Mouse (Mus musculus): ENCODE measurements at regions not wholly inside any gene's neighbourhood (a gene's known extent, or its start where the extent isn't known, plus 50 kb on each side); places are given as distances from the start of the nearest gene placed in this dataset.
A peak's percentile ranks its signal among the peaks of the same experiment; 100 is the strongest.

DNA sequence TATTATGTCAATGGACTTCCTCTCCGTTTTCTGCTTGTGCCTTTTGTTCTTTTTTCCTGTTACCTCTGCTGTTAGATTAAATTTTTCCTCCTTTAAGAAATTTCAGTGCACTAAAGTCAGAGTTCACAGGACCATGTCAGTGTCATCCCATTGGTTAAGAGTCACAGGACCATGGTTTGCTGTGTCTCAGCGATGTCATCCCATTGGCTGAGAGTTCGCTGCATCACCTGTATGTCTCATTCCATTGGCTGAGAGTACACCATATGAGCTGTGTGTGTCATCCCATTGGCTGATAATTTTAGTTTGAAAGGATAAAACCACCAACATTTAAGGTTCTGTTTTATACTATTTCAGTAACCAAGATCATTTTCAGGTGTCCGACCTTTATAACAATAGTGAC lies 50.7 kb upstream of the Jade1 start:
- DNase-seq (ENCODE audit: low read depth in 1 of 2, low spot score in 2 of 2), result no peak

DNA sequence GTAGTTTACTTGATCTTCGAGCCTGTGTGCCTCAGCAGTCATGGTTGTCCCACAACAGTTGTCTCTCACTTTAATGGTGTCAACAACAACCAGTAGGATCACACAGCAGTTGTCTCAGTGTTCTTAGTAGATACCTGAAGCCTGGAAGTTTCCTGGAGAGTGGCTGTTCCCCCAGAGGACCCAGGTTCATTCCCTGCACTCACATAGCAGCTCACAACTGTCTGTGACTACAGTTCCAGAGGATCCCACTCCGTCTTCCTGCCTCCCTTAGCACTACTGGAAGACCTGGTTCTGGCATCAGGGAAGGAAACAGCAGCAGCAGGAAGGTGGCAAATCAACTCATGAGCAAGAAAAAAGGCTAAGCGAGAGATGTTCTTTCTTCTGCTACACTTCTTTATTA lies 53.4 kb upstream of the Jade1 start:
- no peak for DNase-seq (ENCODE audit: low read depth in 1 of 2, low spot score in 2 of 2)

DNA sequence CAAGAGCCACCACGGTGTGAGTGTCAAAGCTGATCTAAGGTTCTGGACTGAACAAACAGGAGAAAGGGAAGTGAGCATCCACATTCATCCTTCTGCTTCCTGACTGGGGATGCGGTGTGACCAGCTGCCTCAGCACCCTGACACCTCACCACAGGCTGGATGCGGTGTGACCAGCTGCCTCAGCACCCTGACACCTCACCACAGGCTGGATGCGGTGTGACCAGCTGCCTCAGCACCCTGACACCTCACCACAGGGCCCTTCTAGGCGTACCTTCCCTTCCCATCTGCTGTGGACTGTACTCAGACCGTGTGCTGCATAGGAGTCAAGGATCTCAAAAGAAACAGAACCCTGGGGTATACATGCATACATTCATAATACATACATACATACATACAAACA lies 53.9 kb upstream of the Jade1 start:
- DNase-seq (ENCODE audit: low read depth in 1 of 2, low spot score in 2 of 2), result peak; percentile 15 to 17

DNA sequence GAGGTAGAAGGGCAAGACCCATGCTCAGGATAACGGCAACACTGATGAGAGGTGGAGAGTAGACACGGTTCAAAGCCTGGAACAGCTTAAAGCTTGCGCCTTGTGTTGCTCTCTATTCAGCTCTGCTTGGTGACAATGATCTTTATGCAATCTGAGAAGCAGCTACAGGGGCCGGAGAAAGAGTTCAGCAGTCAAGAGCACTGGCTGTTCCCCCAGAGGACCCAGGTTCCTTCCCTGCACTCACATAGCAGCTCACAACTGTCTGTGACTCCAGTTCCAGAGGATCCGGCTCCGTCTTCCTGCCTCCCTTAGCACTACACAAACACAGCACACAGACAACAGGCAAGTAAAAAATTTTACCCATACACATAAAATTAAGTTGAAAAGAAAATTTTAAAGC lies 54.4 kb upstream of the Jade1 start:
- DNase-seq (ENCODE audit: low read depth in 1 of 2, low spot score in 2 of 2), result no peak

DNA sequence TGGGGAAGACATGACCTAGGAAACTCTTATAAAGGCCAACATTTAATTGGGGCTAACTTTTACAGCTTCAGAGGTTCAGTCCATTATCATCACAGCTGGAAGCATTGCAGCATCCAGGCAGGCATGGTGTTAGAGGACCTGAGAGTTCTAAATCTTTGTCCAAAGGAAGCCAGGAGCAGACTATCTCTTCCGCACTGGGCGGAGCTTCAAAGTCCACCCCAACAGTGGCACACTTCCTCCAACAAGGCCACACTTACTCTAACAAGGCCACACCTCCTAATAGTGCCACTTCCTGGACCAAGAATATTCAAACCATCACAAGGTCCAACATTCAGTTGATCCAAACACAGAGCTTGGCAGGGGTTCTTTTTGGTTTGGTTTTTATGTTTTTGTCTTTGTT lies 55.9 kb upstream of the Jade1 start:
- DNase-seq (ENCODE audit: low read depth in 1 of 2, low spot score in 2 of 2), result no peak

DNA sequence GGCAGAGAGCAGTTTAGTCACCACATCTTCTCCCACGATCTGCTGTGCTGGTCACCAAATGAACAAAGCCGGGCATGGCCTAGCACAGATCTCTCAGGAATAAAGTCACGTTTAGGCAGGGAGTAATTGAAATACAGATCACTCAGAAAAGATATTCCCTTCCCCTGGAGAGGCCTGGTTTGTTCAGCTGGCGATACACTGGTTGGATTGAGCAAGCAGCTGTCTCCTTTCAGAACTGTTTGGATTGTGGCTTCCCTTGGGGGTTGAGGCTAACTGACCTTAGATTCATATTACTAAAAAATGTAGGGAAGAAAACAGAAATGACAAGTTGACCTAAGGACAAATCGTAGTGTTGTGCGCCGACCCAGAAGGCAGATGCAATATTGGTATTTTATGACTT lies 56.7 kb upstream of the Jade1 start:
- no peak for DNase-seq (ENCODE audit: low read depth in 1 of 2, low spot score in 2 of 2)

DNA sequence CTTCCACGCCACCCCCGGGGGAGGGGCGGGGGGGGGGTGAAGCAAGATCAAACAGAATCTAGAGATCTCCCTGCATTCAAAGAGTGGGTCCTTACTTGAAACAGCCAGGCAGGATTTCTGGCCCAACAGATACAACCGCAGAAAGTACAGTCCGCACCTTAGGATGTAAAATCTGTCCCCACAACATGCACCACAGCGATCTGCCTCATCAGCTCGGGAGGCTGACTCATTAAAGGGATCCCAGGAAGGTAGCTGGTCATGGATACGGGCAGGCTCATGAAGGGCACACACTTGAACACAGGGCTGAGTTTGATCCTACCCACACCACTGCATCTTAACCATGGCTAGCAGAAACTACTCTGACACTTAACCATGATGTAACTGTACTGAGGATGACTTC lies 57.8 kb upstream of the Jade1 start:
- no peak for DNase-seq (ENCODE audit: low read depth in 1 of 2, low spot score in 2 of 2)

DNA sequence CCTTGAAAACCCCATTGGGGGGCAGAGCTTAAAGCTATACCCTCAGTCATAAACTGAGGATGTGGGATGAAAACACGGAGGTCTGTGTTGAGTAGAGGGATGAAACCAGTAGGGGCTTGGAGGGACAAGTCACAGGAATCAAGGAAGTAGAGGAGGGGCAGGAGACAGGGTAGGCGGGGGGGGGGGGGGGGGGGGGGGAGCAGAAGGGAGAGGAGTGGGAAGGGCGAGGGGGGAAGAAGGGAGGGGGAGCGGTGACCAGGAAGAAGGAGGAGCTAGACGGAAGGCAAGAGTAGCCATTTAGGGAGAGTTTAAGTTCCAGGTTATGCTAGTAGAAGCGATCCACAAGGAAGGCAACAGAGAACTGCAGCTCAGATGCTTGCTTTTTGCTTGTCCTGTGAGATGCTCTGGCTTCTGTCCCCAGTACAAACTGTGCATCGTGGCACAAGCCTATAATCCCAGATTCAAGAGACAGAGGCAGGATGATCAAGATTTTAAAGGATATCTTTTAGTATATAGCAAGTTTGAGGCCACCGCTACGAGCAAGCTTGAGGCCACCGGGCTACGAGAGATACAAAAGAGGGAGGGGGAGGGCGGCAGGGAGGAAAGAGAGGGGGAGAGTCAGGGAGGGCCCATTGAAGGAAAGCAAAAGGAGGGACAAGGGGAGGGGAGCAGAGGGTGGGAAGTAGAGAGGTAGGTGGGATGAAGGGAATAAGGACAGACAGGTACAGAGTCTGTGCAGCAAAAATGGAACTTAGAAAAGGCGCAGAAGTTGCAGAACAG lies 58.4 kb upstream of the Jade1 start:
- no peak for DNase-seq (ENCODE audit: low read depth in 1 of 2, low spot score in 2 of 2)

DNA sequence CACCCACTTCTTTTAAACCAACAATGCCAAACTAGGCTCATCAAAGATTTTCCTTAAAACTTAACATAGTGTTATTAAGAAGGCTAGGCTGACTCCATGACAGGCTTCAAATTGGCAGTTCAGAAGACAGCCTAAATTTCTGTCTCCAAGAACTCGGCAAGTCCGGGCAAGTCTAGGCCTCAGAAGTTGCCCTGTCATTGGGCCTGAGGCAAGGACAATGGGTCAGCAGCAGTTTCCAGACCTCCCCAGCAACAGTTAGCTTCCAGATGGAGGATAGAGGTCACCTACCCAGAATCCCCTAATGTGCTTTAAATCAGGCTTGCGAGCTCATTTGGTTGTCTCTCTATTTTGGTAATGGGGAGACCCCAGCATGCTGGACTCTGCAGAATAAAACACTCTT lies 59.6 kb upstream of the Jade1 start:
- no peak for DNase-seq (ENCODE audit: low read depth in 1 of 2, low spot score in 2 of 2)

DNA sequence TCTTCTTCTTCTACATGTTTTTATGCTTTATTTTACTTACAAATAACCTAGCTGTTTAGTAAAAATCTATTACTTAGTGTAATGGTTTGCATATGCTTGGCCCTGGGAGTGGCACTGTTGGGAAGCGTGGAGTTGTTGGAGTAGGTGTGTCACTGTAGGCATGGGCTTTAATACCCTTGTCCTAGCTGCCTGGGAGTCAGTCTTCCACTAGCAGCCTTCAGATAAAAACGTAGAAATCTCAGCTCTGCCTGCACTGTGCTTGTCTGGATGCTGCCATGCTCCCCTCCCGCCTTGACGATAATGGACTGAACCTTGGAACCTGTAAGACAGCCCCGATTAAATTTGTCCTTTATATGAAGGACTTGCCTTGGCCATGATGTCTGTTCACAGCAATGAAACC lies 60.4 kb upstream of the Jade1 start:
- no peak for DNase-seq (ENCODE audit: low read depth in 1 of 2, low spot score in 2 of 2)

DNA sequence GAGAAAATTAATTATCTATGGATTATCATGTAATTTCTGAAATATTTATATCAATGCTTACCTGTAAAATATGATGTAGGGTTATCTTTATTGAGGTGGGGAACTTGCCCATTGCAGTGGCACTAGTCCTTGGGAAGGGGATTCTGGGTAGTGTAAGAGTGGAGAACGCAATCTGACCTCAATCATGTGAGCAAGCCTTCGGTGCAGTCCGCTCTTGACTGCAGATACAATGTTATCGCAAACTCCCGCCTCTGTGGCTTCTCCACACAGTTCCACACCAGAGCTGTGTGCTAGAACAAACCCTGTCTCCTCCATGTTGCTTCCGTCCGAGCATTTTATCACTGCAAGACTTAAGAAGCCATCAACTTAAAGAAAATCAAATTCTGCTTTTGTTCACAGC lies 62.1 kb upstream of the Jade1 start:
- DNase-seq (ENCODE audit: low read depth in 1 of 2, low spot score in 2 of 2), result no peak

DNA sequence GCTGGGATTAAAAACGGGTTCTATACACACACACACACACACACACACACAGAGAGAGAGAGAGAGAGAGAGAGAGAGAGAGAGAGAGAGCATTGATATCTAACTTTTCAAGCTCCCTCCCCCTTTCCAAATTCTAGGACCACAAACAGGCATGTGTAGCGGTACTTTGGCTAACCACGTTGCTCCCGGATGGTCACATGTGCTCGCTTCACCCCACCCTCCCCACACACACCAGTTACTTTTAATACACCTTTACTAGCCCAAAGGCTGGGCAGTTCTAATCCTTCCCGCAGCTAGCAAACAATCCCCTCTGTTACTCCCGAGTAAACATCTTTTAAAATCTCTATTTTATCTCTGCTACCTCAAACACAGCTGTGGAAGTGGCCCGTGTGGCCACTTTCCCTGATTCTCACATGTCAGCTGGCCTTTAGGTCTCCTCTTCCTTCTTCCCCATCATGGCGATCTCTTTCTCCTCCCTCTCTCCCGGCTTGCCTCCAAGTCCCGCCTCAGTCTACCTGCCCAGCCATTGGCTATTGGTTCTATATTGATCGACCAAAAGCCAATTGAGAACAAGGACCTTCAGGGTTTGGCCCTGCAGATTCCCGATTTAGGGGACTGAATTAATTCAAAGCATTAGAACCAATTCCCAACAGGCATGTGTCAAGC lies 62.7 kb upstream of the Jade1 start:
- no peak for DNase-seq (ENCODE audit: low read depth in 1 of 2, low spot score in 2 of 2)

DNA sequence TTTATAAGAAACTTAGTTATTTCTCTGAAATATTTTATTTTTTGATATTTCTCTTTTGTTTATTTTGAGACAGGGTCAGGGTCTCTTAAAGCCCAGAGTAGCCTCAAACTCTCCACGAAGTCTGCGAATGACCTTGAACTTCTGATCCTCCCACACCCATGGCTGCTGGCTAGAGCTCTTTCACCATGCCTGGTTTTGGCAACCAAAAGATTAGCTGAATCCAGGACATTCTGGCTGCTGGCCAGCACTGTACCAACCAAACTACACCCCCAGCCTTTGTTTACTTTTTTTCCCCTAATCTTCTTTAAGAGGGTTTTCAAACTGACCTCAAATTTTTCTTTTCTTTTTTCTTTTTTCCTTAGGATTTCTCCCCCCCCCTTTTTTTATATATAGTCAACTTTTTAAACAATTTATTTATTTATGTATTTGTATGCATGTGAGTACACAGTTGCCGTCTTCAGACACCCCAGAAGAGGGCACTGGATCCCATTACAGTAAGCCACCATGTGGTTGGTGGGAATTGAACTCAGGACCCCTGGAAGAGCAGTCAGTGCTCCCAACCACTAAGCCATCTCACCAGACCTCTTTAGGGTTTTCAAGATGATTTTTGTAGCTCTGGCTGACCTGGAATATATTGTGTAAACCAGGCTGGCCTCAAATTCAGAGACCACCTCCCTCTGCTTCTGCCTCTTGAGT lies 63.4 kb upstream of the Jade1 start:
- no peak for DNase-seq (ENCODE audit: low read depth in 1 of 2, low spot score in 2 of 2)

DNA sequence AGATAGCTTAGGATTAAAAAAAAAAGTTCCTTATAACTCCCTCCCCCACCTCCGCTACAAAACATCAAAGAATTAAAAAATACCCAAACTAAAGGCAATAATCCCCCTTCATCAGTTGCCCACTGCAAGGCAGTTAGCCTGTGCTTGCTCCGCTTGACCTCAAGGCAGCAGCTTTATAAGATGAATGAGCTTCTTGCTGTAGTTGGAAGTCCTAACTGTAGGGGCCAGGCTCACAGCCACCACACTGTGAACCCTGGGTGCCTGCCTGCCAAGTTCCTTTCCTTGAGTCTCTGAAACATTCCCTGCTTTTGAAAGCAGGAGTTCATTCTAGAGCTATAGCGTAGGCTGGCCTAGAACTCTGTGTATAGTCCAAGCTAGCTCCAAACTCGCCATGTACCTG lies 64.3 kb upstream of the Jade1 start:
- DNase-seq (ENCODE audit: low read depth in 1 of 2, low spot score in 2 of 2), result no peak

DNA sequence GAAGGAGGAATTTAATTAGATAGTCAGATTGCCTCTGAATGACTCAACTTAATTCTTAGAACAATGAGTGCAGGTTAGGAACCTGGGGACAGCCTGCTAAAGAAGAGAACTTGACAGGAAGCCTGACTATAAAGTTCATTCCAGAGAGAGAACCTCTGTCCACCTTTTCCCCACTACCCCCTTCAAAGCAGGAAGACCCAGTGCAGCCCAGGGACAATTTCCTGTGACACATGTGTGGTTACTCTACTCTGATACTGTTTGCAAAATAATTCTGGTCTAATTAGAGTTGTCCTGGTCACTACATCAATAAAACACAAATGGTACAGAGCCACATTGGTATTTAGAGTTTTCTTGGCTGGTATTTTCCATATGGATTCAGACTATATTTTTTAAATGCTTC lies 65.5 kb upstream of the Jade1 start:
- no peak for DNase-seq (ENCODE audit: low read depth in 1 of 2, low spot score in 2 of 2)

DNA sequence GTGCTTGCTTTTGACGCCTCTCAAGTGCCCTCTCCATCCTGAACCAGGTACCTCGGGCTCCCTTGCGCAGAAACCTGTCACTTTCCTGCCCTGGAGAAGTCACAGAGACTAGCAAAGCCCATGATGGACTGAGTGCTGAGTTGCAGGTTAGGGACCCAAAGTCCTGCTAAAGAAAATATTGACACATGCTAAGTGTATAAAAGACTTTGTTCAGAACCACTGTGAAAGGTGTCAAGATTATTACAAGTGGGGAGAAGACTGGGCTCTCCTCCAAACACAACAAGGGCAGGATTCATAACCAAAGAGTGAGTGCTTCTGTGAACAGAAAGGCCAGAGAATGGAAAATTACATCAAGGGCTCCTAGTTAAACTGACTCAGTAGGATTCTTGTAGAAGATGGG lies 66.0 kb upstream of the Jade1 start:
- no peak for DNase-seq (ENCODE audit: low read depth in 1 of 2, low spot score in 2 of 2)

DNA sequence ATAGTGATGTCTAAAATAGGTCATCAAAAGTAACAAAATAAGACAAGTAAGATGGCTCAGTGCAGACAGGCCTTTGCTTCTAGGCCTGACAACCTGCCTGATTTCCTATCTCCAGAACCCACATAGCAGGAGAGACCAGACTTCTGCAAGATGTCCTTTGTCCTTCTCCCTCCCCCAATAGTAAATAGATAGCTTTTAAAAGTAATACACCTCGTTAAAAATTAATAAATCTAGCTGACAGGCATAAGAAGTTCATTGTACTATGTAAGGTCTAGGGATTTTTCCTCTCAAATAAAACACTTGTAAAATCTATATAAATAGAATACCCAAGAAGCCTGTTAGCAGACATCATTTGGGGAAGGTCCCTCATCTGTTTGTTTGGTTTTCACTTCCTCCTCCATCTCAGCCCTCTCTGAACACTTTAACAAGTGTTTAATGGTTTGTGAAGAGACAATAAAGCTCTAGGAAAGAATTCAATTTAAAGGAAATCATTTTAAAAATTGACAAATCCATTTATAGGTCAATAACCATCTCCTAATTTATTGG lies 67.2 kb upstream of the Jade1 start:
- DNase-seq (ENCODE audit: low read depth in 1 of 2, low spot score in 2 of 2), result no peak

DNA sequence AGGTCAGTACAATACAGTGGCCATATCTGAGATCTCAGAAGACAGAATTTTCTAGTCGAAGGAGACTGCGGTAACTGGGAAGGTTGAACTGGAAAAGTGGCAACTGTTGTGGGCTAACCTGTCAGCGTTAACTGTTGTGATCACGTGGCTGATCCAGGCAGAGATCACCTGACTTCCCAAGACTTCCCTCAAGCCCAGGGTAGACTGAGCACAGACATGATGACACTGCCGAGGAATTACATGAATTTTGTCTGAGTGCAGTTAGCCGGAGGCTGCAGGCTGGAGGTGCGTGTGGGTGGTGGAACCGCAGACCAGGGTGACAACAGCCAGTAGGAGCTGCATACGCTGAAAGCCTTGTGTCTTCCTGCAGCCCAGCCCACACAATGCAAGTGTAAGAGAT lies 70.6 kb upstream of the Jade1 start:
- no peak for DNase-seq (ENCODE audit: low read depth in 1 of 2, low spot score in 2 of 2)

DNA sequence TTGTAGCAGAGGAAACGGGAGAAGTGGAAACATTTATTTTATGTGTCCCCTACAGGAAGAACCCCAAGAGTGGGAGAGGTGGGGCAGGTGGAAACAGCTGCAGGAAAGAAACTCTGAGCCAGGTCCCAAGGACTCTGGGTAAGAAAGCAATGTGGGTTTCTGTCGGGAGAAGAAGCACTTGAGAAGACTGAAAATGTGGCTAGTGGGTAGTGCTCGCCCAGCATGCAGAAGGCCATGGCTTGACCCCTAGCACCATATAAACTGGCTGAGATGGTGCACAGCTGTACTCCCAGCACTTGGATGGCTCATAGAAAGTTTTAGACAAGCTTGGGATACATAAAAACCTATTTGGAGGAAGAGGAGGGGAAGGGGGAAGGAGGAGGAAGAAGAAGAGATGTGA lies 71.9 kb upstream of the Jade1 start:
- DNase-seq (ENCODE audit: low read depth in 1 of 2, low spot score in 2 of 2), result no peak

DNA sequence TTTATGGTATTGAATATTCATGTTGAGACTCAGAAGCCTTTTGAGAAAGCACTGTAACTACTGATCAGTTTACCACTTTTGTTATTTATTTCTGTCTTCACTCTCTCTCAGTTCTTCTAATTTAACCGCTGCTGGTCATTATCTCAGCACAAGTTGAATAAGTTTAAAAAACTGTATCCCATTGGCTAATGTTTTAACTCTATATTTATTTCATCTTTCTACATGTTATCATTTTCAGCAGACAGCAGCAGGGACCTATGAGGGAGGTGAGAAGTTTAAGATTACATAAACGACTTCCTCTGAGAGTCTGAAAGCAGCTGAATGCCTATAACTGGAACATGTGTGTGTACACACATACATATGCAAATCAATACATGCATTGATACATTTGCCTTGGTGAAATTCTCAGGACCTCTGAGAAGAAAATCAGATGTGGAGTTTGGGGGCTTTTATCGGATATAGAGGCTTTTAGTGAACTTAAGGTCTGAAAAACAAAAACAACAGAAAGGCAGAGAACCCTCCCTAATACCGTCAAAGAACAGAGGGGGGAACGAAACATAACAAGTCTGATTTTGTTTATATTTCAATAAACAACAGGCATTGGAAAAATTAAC lies 72.5 kb upstream of the Jade1 start:
- no peak for DNase-seq (ENCODE audit: low read depth in 1 of 2, low spot score in 2 of 2)

DNA sequence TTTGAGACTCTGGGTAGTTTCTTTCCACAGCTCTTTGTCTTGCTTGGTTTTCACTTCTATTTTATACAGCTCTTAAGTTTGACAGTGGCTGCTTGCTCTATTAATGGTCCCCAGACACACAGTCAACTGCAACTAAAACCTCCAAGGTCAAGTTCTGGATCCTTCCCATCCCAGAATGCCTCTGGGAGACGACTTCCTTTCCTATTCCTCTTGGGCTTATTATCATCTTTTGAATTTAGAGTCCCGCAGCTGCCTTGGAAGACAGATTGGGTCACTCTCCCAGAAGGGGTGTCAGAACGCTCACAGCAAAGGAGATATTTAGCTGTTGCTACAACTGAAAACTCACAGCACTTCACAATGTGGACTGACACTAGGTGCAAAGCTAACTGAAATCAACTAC lies 75.3 kb upstream of the Jade1 start:
- no peak for DNase-seq (ENCODE audit: low read depth in 1 of 2, low spot score in 2 of 2)

DNA sequence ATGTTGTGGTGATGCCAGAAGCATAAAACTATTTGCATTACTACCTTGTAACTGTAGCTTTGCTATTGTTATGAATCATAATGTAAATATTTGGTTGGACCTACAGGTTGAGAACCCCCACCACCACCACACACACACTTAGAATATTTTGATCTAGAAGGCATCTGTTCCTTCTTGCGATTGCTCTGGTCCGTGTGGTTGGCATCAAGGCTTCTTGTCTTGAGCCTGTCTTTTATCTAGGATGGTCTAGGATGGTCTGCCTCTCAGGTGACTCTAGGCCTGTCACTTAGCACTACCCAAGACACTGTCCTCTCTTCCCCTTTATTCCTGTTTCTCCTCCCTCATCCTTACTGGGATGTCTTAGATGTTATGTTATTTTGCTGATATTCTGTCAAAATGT lies 76.6 kb upstream of the Jade1 start:
- no peak for DNase-seq (ENCODE audit: low read depth in 1 of 2, low spot score in 2 of 2)
